Mouse (Mus musculus) heart, adult 2 months (tissue): ENCODE measurements around the gene Arhgef28. TPM values are rescaled to one million over a fixed set of nuclear protein-coding genes. Genes with fewer than 3 reads are reported as not detected.

Source experiments
- DNase-seq, 2 experiments: peaks; one replicate each; pipeline ENCODE4 v3.0.0; 2021
- H3K27ac ChIP-seq: fragments of 200-600 bp; 2 replicates; pipeline ENCODE4 v1.8.1; 2022
- H3K27me3 ChIP-seq: fragments of 200-500 bp; 2 replicates; pipeline ENCODE4 v1.6.1; 2012; ENCODE audit warnings: mild to moderate bottlenecking, low read length, inconsistent platforms, mixed read lengths; ENCODE audit not compliant: control insufficient read depth, insufficient read depth
- H3K36me3 ChIP-seq: fragments of 200-500 bp; 2 replicates; pipeline ENCODE4 v1.6.1; 2012; ENCODE audit warnings: low read length, inconsistent platforms; ENCODE audit not compliant: control insufficient read depth, insufficient read depth
- H3K4me1 ChIP-seq: fragments of 200-500 bp; 2 replicates; pipeline ENCODE4 v1.6.1; 2011; ENCODE audit warnings: low read length; ENCODE audit not compliant: control insufficient read depth, insufficient read depth
- H3K4me3 ChIP-seq: fragments of 200-600 bp; 2 replicates; pipeline ENCODE4 v1.8.1; 2022
- H3K79me2 ChIP-seq: fragments of 200-500 bp; replicated peaks from 2 replicates; pipeline ENCODE4 v1.6.1; 2012; ENCODE audit warnings: mild to moderate bottlenecking, inconsistent platforms, low read length, moderate library complexity, mixed read lengths; ENCODE audit not compliant: control insufficient read depth, insufficient read depth
- H3K9ac ChIP-seq: fragments of 200-500 bp; 2 replicates; pipeline ENCODE4 v1.6.1; 2012; ENCODE audit warnings: low read depth, mild to moderate bottlenecking, control low read depth, inconsistent platforms, low read length, mixed read lengths
- CTCF ChIP-seq: fragments of 200-600 bp; IDR thresholded peaks from 2 replicates; pipeline ENCODE4 v1.8.1; 2022; ENCODE audit warnings: antibody characterized with exemption, mild to moderate bottlenecking, moderate library complexity
- EP300 ChIP-seq: fragments of 200-500 bp; IDR thresholded peaks from 2 replicates; pipeline ENCODE4 v1.6.1; 2011; ENCODE audit warnings: low read depth, low read length, control low read depth; ENCODE audit not compliant: insufficient read depth
- POLR2A ChIP-seq: fragments of 200-500 bp; IDR thresholded peaks from 2 replicates; pipeline ENCODE4 v1.6.1; 2011; ENCODE audit warnings: mild to moderate bottlenecking, low read depth, low read length, control low read depth; ENCODE audit not compliant: insufficient read depth
- WGBS: fragments of 180-500 bp; shearing (Covaris S2); methylation state at CpG from one replicate; pipeline ENCODE4 v1.1.7; 2018; 5-methylcytosine and 5-hydroxymethylcytosine counted together
- intact Hi-C: fragments of 180-260 bp; cut with DNase I; formaldehyde crosslinking; loops from one replicate; pipeline ENCODE4 v1.15.1; 2025
- polyA plus RNA-seq: library from polyadenylated mRNA; depleted of rRNA; stranded (reverse); fragments of >200 nt; gene quantifications from 2 replicates; pipeline ENCODE4 v1.2.3, GENCODE M21; 2012
- total RNA-seq, 2 experiments: library from RNA; stranded (reverse); gene quantifications; 2 replicates each; pipeline ENCODE4 v1.2.3; 2021

Arhgef28 gene
- total and polyA plus RNA-seq, 3 experiments: 2.4 to 5.2 (median 4.6) TPM

GRCm38 (mm10) chr13:98192596-98192995 lies 13.6 kb downstream of the Arhgef28 start:
- no peaks in the 10 kb centered on the region for H3K79me2 ChIP-seq
- TF ChIP-seq POLR2A (no peak), EP300 (no peak), CTCF (no peak)
- no peaks in the 10 kb centered on the region for H3K4me1 ChIP-seq
- H3K27ac ChIP-seq: no peak overlapping the region; the same call in 1 of the 2 replicates
- 25% methylated on average over 10 of the region's 10 CpGs for WGBS
- DNase-seq: no peak
- no peaks in the 10 kb centered on the region for H3K36me3 ChIP-seq
- H3K27me3 ChIP-seq: no peaks in the 10 kb centered on the region
- intact Hi-C loops: no loop called here
- H3K9ac ChIP-seq: no peak overlapping the region
- H3K4me3 ChIP-seq: no peak overlapping the region

- TF ChIP-seq POLR2A: no peak
- no peak for TF ChIP-seq EP300
- no peak for TF ChIP-seq CTCF
- Histone ChIP-seq H3K4me1 (peaks cover 4% of the 10 kb centered on the region), H3K4me3 (no peak overlapping the region), H3K9ac (no peak overlapping the region), H3K27me3 (no peaks in the 10 kb centered on the region), H3K36me3 (no peaks in the 10 kb centered on the region; the same call in 1 of the 2 replicates), H3K27ac (no peak overlapping the region), H3K79me2 (no peaks in the 10 kb centered on the region)
- DNase-seq: no peak
- WGBS: 98% methylated on average over 2 of the region's 2 CpGs
- intact Hi-C loops: no loop called here
Measured at GRCm38 (mm10) chr13:98188500-98188899, 17.7 kb downstream of the Arhgef28 start.

DNA sequence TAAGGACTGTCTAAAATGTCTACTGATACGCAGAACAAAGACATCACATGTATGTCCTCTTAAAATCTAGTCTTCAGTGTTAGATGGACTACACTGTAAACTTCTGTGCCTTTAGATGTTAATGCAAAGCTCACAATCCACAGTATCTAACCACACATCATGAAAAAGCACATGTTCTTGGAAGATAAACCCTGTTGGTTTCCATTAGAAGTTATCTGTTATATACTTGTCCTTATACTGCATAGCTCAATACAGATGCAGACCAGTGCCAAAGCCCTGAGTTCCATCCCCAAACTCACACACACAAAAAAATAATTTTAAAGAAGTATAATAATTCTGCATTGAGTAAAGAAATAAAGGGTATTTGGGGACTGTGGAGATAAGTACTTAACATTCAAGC lies 18.3 kb downstream of the Arhgef28 start:
- no peak for DNase-seq
- no peaks in the 10 kb centered on the region; the same call in 1 of the 2 replicates for H3K36me3 ChIP-seq
- no peaks in the 10 kb centered on the region for H3K27me3 ChIP-seq
- intact Hi-C loops: no loop called here
- 95% methylated on average over 1 of the region's 1 CpGs for WGBS
- no peaks in the 10 kb centered on the region for H3K79me2 ChIP-seq
- no peak overlapping the region for H3K4me3 ChIP-seq
- H3K27ac ChIP-seq: no peak overlapping the region
- TF ChIP-seq POLR2A (no peak), EP300 (no peak), CTCF (no peak)
- peaks cover 4% of the 10 kb centered on the region for H3K4me1 ChIP-seq
- H3K9ac ChIP-seq: no peak overlapping the region

DNA sequence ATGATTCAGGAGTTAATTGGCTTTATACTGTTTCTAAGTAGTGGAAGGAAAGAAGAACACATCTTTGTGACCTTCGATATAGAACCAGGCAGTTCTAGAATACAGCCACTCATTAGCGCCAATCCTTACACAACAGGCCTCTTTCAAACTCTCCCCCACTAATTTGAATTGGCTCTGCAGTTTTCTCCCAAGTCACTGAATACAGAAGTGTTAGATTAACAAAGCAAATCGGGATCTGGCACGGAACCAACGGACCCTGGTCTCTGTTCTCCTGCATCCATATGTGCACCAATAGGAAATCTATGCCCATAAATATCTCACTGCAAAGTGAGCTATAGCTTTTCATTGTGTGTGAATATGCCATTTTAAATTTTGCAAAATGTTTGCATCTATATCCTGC lies 20.1 kb downstream of the Arhgef28 start:
- intact Hi-C loops: no loop called here
- Histone ChIP-seq H3K9ac (no peak overlapping the region), H3K27ac (no peak overlapping the region), H3K4me1 (peaks cover 4% of the 10 kb centered on the region), H3K79me2 (no peaks in the 10 kb centered on the region), H3K27me3 (no peaks in the 10 kb centered on the region), H3K4me3 (no peak overlapping the region), H3K36me3 (no peaks in the 10 kb centered on the region; the same call in 1 of the 2 replicates)
- TF ChIP-seq EP300 (no peak), POLR2A (no peak), CTCF (no peak)
- 77% methylated on average over 5 of the region's 5 CpGs for WGBS
- DNase-seq: no peak

- H3K9ac ChIP-seq: no peak overlapping the region
- no peaks in the 10 kb centered on the region; the same call in 1 of the 2 replicates for H3K36me3 ChIP-seq
- no peak for TF ChIP-seq CTCF
- no peak for TF ChIP-seq POLR2A
- TF ChIP-seq EP300: no peak
- H3K4me1 ChIP-seq: peaks cover 4% of the 10 kb centered on the region
- no peak overlapping the region for H3K4me3 ChIP-seq
- no peak for DNase-seq
- H3K27me3 ChIP-seq: no peaks in the 10 kb centered on the region
- H3K27ac ChIP-seq: no peak overlapping the region
- WGBS: 26% methylated on average over 3 of the region's 3 CpGs
- no peaks in the 10 kb centered on the region for H3K79me2 ChIP-seq
- intact Hi-C loops: no loop called here
Measured at GRCm38 (mm10) chr13:98184632-98185031, 21.6 kb downstream of the Arhgef28 start.

DNA sequence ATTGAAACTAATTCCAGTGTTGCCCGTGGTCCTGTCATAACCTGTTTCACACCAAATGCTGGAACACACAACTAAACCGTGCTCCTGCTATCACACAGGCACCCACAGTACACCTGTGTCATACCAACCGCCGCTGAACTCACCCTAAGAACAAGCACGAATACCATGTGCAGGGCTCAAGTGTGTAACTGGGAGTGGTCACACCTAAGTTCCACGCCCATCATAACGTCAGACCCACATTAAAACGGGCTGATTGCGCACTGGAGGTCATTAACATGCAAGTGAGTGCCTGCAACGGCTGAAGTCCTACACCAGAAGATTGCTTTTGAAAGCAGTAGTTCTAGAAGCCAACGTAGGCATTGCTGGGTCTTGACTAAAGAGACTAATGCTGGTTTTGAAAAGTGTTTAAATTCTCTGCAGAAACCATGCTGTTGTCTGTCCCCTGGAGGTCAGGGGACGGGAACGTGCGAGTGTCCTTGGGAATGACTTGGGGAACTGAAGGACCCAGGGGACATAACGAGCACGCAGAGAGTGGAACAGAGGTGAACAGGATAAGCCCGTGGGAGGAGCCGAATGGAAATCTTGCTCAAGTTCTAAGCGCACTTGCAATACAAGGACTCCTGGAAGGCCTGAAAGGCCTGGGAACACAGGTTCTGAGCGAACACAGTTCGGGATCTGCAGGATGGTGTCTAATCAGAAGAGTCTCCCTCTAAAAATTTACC lies 22.9 kb downstream of the Arhgef28 start:
- intact Hi-C loops: no loop called here
- Histone ChIP-seq H3K36me3 (no peaks in the 10 kb centered on the region; the same call in 1 of the 2 replicates), H3K4me3 (no peak overlapping the region), H3K27ac (no peak overlapping the region), H3K27me3 (no peaks in the 10 kb centered on the region), H3K9ac (no peak overlapping the region), H3K4me1 (peaks cover 4% of the 10 kb centered on the region), H3K79me2 (no peaks in the 10 kb centered on the region)
- DNase-seq: no peak
- 73% methylated on average over 21 of the region's 21 CpGs for WGBS
- TF ChIP-seq CTCF (no peak), POLR2A (no peak), EP300 (no peak)
